Mouse (Mus musculus) intestine, embryonic 16.5 days (tissue): ENCODE measurements around the gene Lcp2. TPM values are rescaled to one million over a fixed set of nuclear protein-coding genes. Genes with fewer than 3 reads are reported as not detected.

Experiments
- ATAC-seq: fragments of 200-750 bp; cut with Nextera tagmentation; 2 replicates; pipeline ENCODE4 v1.8.0; 2017; ENCODE audit warnings: moderate TSS enrichment, moderate library complexity
- H3K27ac ChIP-seq: fragments of 300-500 bp; sonication (generic); 2 replicates; pipeline ENCODE4 v1.5.1; 2014; ENCODE audit warnings: mild to moderate bottlenecking, low read length
- H3K27me3 ChIP-seq: fragments of 300-500 bp; sonication (generic); replicated peaks from 2 replicates; pipeline ENCODE4 v1.6.1; 2014; ENCODE audit warnings: low read length, control low read depth, mixed read lengths; ENCODE audit not compliant: control insufficient read depth, insufficient read depth
- H3K36me3 ChIP-seq: fragments of 300-500 bp; sonication (generic); 2 replicates; pipeline ENCODE4 v1.6.1; 2014; ENCODE audit warnings: low read length, control low read depth; ENCODE audit not compliant: control insufficient read depth, insufficient read depth
- H3K4me1 ChIP-seq: fragments of 300-500 bp; sonication (generic); 2 replicates; pipeline ENCODE4 v1.6.1; 2014; ENCODE audit warnings: low read length, control low read depth, mixed read lengths; ENCODE audit not compliant: control insufficient read depth, insufficient read depth
- H3K4me2 ChIP-seq: fragments of 300-500 bp; sonication (generic); 2 replicates; pipeline ENCODE4 v1.6.1; 2014; ENCODE audit warnings: low read depth, low read length, control low read depth
- H3K4me3 ChIP-seq: fragments of 300-500 bp; sonication (generic); 2 replicates; pipeline ENCODE4 v1.5.1; 2014; ENCODE audit warnings: mild to moderate bottlenecking, low read length
- H3K9ac ChIP-seq: fragments of 300-500 bp; sonication (generic); 2 replicates; pipeline ENCODE4 v1.6.1; 2014; ENCODE audit warnings: low read depth, low read length
- H3K9me3 ChIP-seq: fragments of 300-500 bp; sonication (generic); 2 replicates; pipeline ENCODE4 v1.6.1; 2016; ENCODE audit warnings: low read length, control low read depth; ENCODE audit not compliant: control insufficient read depth
- WGBS: fragments of 180-500 bp; shearing (Covaris S2); extraction: QIAGEN DNeasy Blood & Tissue Kit; methylation state at CpG from one replicate; pipeline ENCODE4 v1.1.7; 2014; 5-methylcytosine and 5-hydroxymethylcytosine counted together
- polyA plus RNA-seq: library from polyadenylated mRNA; unstranded; fragments of >200 nt; fragmentation: Nextera tagmentation; extraction: Ambion mirVana; gene quantifications from 2 replicates; pipeline ENCODE4 v1.2.1, GENCODE M21; 2015

Gene Lcp2
- polyA plus RNA-seq, 1 experiment from 2014 or later = 4.1 TPM

DNA sequence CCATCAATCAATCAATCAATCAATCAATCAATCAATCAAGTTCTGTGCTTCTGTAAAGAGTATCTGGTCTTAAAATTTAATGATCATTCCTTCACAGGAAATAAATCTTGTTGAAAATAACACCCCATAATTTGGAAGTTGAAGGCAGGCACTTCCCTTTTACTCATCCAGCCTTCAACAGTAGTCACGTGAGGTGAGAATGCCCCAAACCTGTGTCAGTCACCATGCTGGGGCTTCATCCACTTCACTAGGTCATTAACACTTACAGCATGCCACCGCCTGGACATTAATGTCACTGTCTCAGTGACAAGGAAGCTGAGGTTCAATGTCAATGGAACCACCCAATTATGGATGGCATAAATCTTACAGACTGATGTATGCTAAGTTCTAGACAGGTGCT lies 81.7 kb downstream of the Lcp2 start:
- Histone ChIP-seq H3K36me3 (no peaks in the 10 kb centered on the region), H3K4me2 (no peak overlapping the region), H3K27me3 (no peaks in the 10 kb centered on the region), H3K27ac (no peak overlapping the region), H3K9me3 (no peaks in the 10 kb centered on the region), H3K9ac (no peak overlapping the region), H3K4me3 (no peak overlapping the region), H3K4me1 (no peaks in the 10 kb centered on the region)
- WGBS = 79% methylated on average over 2 of the region's 2 CpGs
- no peak for ATAC-seq

DNA sequence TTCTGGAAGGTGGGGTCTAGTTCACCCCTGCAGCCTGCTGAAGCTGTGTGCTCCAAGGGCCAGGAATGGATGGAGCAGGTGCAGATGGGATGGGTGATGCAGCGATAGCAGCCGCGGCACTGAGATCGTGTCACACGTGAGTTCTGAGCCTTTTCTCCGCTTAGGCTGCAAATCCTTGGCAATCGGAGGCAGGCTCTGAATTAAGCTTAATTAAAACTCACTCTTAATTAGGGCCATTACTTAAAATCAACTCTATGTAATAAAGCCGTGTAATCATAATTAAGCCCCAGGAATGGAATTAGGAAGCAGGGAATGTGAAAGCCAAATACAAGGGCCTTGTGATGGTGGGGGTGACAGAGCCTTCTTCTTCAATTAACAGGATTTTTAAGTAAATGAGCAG lies 92.6 kb downstream of the Lcp2 start:
- H3K27me3 ChIP-seq = no peaks in the 10 kb centered on the region
- H3K27ac ChIP-seq = no peak overlapping the region
- ATAC-seq = no peak
- H3K9me3 ChIP-seq = no peaks in the 10 kb centered on the region
- no peak overlapping the region for H3K4me2 ChIP-seq
- H3K9ac ChIP-seq = no peak overlapping the region
- no peaks in the 10 kb centered on the region for H3K4me1 ChIP-seq
- H3K4me3 ChIP-seq = no peak overlapping the region
- 92% methylated on average over 8 of the region's 8 CpGs for WGBS
- H3K36me3 ChIP-seq = no peaks in the 10 kb centered on the region

Other genes starting within 250 kb of the Lcp2 start
- 1.9 and 2.1 TPM in 2 replicates for gene Kcnmb1, start 83.9 kb upstream of the Lcp2 start, polyA plus RNA-seq
- 6.6 and 8.9 TPM in 2 replicates for gene Kcnip1, start 53.8 kb upstream of the Lcp2 start, polyA plus RNA-seq
- gene 4930469K13Rik, start 51.6 kb downstream of the Lcp2 start, polyA plus RNA-seq = 0.68 TPM in 1 of 2 replicates, not detected in the other
- not detected in 2 replicates for gene Foxi1, start 161.2 kb downstream of the Lcp2 start, polyA plus RNA-seq